Mouse (Mus musculus) 3T3-L1 (cell line): ENCODE results near the gene Col25a1.
A peak's percentile ranks its signal among the peaks of the same experiment; 100 is the strongest.

Source experiments
- DNase-seq: peaks from one replicate; pipeline ENCODE4 v3.0.0-alpha.2; 2015; ENCODE audit warnings: low read depth, low spot score

Col25a1 gene

GRCm38 (mm10) chr3:130131201-130131600 is at the start of gene Col25a1:
Col25a1 (plus strand) TSS chr3:130131501.
- DNase-seq: no peak

GRCm38 (mm10) chr3:130083312-130083711 is 48.0 kb upstream of the Col25a1 start:
- DNase-seq: no peak

GRCm38 (mm10) chr3:130086372-130087080 is 44.8 kb upstream of the Col25a1 start:
- DNase-seq: peak; percentile 27

- no peak for DNase-seq
Observed at GRCm38 (mm10) chr3:130087466-130087865, 43.8 kb upstream of the Col25a1 start.

DNA sequence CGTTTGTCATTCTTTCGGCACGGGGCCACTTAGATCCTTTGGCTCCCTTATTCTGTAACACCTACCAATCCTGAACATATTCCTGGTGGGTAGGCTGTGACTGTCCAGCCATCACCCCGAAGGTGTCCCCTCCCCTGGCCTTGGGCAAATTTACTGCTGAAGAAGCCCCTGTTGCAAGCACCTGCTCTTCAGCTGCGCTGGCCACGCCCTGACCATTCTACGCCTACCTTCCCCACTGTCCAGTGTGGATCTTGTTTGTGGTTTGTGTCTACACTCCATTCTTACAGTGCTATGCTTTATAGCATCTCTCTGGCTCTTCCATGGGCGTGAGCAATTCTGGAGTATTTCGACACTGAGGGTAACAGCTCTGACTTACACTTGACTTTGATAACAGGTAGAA is 42.6 kb upstream of the Col25a1 start:
- no peak for DNase-seq

DNA sequence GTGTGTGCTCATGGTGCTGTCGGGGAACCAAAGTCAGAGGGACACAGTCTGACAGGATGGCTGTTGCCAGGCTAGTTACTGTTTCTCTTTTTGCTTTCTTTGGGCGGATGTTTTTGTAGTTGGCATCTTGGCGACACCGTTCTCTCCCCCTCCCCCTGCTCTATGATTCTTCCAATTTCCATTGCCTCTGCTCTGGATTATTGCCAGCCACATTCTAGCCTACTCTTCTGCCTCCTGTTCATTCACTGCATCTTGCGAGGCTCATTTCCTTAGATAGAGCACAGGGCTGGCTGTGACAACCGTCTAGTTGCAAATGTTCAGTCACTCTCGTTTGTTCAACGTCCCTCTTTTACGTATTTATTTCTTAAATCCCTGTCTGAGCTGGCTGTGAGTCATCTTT is 40.8 kb upstream of the Col25a1 start:
- DNase-seq: no peak

GRCm38 (mm10) chr3:130094125-130094704 is 37.1 kb upstream of the Col25a1 start:
- DNase-seq: no peak

DNA sequence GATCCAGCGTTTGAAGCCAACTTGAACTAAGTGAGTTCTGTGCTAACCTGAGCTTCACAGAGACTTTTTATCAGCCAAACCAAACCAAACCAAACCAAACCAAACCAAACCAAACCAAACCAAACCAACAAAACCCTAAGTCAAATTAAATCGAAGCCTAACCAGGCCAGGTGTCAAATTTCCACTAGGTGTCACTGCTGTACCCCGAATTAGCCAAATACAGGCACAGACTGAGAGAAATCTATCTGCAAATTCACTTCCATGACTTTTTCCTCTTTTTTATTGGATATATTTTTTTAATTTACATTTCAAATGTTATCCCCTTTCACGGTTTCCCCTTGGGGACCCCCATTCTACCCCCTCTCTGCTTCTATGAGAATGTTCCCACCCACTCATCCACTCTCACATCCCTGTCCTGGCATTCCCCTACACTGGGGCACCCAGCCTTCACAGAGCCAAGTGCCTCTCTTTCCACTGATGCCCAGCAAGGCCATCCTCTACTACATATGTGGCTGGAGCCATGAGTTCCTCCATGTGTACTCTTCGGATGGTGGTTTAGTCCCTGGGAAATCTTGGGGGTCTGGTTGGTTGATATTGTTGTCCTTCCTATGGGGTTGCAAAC is 36.0 kb upstream of the Col25a1 start:
- peak; percentile 68 for DNase-seq

DNA sequence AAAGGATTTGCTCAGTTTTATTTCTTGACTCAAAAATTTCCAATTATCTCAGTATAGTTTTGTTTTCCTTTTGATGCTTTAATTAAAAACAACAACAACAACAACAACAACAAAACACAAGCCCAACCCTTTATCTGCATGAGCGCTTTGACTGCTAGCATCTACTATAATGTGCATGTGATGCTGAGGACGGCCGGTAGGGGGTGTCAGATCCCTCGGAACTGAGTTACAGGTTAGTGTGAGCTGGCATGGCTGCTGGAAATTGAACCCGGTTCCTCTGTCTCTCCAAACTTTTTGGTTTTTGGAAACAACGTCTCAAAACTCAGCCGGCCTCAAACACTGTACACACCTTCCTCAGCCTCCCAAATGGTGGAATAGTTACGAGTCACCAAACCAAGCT is 27.8 kb upstream of the Col25a1 start:
- DNase-seq: peak; percentile 20

GRCm38 (mm10) chr3:130104471-130104870 is 26.8 kb upstream of the Col25a1 start:
- no peak for DNase-seq

GRCm38 (mm10) chr3:130116886-130117285 is 14.4 kb upstream of the Col25a1 start:
- no peak for DNase-seq

GRCm38 (mm10) chr3:130127840-130128239 is 3.5 kb upstream of the Col25a1 start:
- no peak for DNase-seq

GRCm38 (mm10) chr3:130128564-130128963 is 2.7 kb upstream of the Col25a1 start:
- DNase-seq: no peak

DNA sequence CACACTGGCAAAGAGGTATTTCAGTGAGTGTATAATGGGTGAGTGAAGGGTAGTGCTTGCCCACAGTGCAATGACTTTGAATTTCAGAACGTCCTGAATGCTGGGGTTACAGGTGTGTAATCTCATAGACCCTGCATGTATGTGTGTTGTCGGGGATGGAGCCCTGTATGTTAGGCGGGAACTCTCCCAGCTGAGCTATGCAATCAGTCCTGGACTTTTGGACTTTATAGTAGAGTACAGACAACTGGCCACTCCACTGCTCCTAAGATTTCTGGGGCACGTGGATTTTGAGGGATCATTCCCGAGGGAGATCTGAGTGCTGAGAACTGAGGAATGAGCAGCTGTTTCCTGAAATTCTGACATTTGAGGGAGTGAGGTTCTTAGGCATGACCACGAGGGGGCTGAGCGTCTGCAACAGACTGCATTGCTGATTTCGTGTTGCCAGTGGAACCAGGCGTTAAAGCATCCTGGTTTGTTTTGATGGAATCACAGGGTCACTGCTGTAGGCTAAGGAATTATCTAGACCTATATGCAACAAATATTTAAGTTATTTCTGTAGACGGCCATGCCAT is 1.6 kb upstream of the Col25a1 start:
- DNase-seq: peak; percentile 17

- no peak for DNase-seq
Observed at GRCm38 (mm10) chr3:130137204-130137603, 5.9 kb downstream of the Col25a1 start.

- no peak for DNase-seq
Observed at GRCm38 (mm10) chr3:130137640-130138039, 6.3 kb downstream of the Col25a1 start.

- DNase-seq: no peak
Observed at GRCm38 (mm10) chr3:130145874-130146273, 14.6 kb downstream of the Col25a1 start.

- no peak for DNase-seq
Observed at GRCm38 (mm10) chr3:130147827-130148226, 16.5 kb downstream of the Col25a1 start.

- no peak for DNase-seq
Observed at GRCm38 (mm10) chr3:130149180-130149579, 17.9 kb downstream of the Col25a1 start.

- no peak for DNase-seq
Observed at GRCm38 (mm10) chr3:130153117-130153516, 21.8 kb downstream of the Col25a1 start.

DNA sequence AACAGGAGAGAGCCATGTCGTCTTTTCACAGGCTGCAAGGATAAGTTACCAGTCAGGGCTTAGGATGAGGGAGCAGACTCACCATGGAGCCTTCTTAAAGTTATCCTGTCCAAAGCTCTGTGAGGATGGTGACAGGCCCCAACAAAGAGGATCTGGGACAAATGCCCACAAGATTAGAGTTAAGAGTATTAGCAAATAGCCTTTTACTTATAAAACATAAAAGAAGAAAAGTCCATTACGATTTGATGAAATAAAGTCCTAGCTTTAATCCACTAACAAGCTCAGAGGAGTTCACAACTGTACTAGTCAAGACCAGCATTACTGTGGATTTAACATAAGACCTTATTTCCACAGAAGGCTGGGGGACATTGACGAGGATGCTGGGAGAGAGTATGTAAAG is 26.2 kb downstream of the Col25a1 start:
- no peak for DNase-seq

- DNase-seq: peak; percentile 2
Observed at GRCm38 (mm10) chr3:130159906-130160305, 28.6 kb downstream of the Col25a1 start.

- DNase-seq: no peak
Observed at GRCm38 (mm10) chr3:130160902-130161301, 29.6 kb downstream of the Col25a1 start.
